Mouse (Mus musculus): ENCODE data around the gene Coa7. TPM values are rescaled to one million over a fixed set of nuclear protein-coding genes. Genes with fewer than 3 reads are reported as not detected.

Coa7 gene
- total RNA-seq (2023), result 1 to 10 TPM; 4.2 to 6.0 TPM

GRCm38 (mm10) chr4:108327730-108328484 is at the start of gene Coa7:
Coa7 (plus strand) TSS chr4:108328140.

GRCm38 (mm10) chr4:108300670-108301373 is 27.1 kb upstream of the Coa7 start, which contains the start of gene Zyg11b:
Zyg11b (minus strand) TSS chr4:108301096.

GRCm38 (mm10) chr4:108383183-108383714 is 55.3 kb downstream of the Coa7 start, which contains the start of gene Shisal2a:
Shisal2a (minus strand) TSS chr4:108383349.

Other genes with a start within 250 kb of the Coa7 start
- under 1 TPM; 0.38 to 0.75 TPM for gene Podn, start 231.7 kb upstream of the Coa7 start, total RNA-seq (2023)
- 100 to 1,000 TPM; 161 to 179 TPM for gene Scp2, start 183.1 kb upstream of the Coa7 start, total RNA-seq (2023)
- not detected for gene Echdc2, start 162.7 kb upstream of the Coa7 start, total RNA-seq (2023)
- not detected for gene Zyg11a, start 110.1 kb upstream of the Coa7 start, total RNA-seq (2023)
- gene Zyg11b, start 27.0 kb upstream of the Coa7 start, total RNA-seq (2023), result 10 to 100 TPM; 33.2 to 34.3 TPM
- not detected for gene Shisal2a, start 55.2 kb downstream of the Coa7 start, total RNA-seq (2023)
- under 1 TPM; 0.40 to 0.49 TPM for gene Gpx7, start 78.8 kb downstream of the Coa7 start, total RNA-seq (2023)
- gene Tut4, start 131.3 kb downstream of the Coa7 start, total RNA-seq (2023), result 10 to 100 TPM; 36.0 to 44.8 TPM